Mouse (Mus musculus): ENCODE measurements around the gene Gab1. TPM values are rescaled to one million over a fixed set of nuclear protein-coding genes. Genes with fewer than 3 reads are reported as not detected.

Gab1 gene
- polyA plus RNA-seq, 1 experiment from 2014 or later = 7.3 TPM

DNA sequence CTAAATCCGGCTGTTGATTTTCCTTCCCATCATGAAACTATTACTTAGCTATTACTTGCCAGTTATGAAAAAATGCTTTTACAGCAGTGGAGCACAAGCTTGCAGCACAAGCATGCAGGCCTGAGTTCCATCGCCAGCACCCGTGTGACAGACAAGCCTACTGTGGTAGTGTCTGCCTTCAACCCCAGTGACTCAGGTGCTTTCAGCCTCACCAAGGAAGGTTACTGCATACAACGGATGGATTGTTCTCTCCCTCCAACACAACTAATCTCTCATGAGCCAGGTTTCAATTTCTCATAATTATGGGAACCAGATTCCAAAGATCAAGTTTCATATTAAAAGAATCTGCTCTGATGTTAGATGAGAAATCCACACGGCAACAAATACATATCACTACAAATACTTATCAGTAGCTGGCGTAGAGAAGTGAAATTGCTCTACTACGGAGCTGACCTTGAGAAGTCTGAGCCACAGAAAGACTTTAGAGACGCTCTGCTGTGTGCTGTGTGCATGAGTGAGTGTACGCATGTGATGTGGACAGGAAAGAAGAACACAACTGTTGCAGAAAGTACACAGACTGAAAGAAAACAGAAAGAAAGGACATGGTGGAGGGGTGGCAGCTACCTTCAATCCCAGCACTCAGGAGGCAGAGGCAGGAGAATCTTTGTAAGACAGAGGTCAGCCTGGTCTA is 36.4 kb downstream of the Gab1 start:
- Histone ChIP-seq H3K4me3 (ENCODE audit: low read depth, low read length) (no peak overlapping the region), H3K9ac (ENCODE audit: low read length) (no peak overlapping the region), H3K36me3 (ENCODE audit: control insufficient read depth, insufficient read depth, low read length) (no peaks in the 10 kb centered on the region), H3K27ac (replicated peaks) (peak overlapping the region; percentile 45; the same call in 1 of the 2 replicates), H3K4me2 (replicated peaks; ENCODE audit: low read depth) (no peak overlapping the region), H3K9me3 (ENCODE audit: control insufficient read depth, low read length) (no peaks in the 10 kb centered on the region), H3K4me1 (replicated peaks; ENCODE audit: control insufficient read depth, insufficient read depth) (no peaks in the 10 kb centered on the region), H3K27me3 (ENCODE audit: control insufficient read depth, insufficient read depth, low read length) (no peaks in the 10 kb centered on the region)
- no peak for TF ChIP-seq CTCF (IDR thresholded peaks at IDR 0.05; ENCODE audit: low read depth)
- TF ChIP-seq EP300 (optimal IDR thresholded peaks at IDR 0.05) = no peak
- ATAC-seq (ENCODE audit: low FRiP score, low TSS enrichment) = no peak
- 67% methylated on average over 9 of the region's 9 CpGs for WGBS
- DNase-seq (ENCODE audit: low spot score) = no peak

DNA sequence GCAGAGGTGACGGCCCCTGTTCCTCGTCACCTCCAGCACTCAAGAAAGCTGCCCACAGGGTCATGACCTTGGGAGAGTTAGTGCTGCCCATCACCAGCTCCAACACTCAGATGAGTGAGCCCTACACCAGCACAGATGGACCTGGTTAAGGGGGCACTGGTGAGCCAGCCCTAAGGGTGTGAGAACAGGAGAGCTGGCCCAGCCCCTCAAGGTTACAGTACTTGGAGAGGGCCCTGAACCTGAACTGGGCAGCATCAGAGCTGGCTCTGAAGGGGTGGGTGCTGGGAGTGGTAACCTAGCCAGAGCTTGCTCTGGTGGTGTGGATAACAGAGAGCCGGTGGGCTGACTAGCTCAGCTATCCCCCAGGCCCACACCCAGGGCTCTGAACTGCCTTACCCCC is 37.8 kb downstream of the Gab1 start:
- H3K27me3 ChIP-seq (ENCODE audit: control insufficient read depth, insufficient read depth, low read length) = no peaks in the 10 kb centered on the region
- no peak overlapping the region for H3K9ac ChIP-seq (ENCODE audit: low read length)
- TF ChIP-seq EP300 (optimal IDR thresholded peaks at IDR 0.05) = no peak
- TF ChIP-seq CTCF (IDR thresholded peaks at IDR 0.05; ENCODE audit: low read depth) = no peak
- ATAC-seq (ENCODE audit: low FRiP score, low TSS enrichment) = no peak
- no peaks in the 10 kb centered on the region for H3K9me3 ChIP-seq (ENCODE audit: control insufficient read depth, low read length)
- H3K4me2 ChIP-seq (replicated peaks; ENCODE audit: low read depth) = no peak overlapping the region
- H3K27ac ChIP-seq (replicated peaks) = no peak overlapping the region
- H3K4me1 ChIP-seq (replicated peaks; ENCODE audit: control insufficient read depth, insufficient read depth) = no peaks in the 10 kb centered on the region
- DNase-seq (ENCODE audit: low spot score) = no peak
- 95% methylated on average over 3 of the region's 3 CpGs for WGBS
- H3K36me3 ChIP-seq (ENCODE audit: control insufficient read depth, insufficient read depth, low read length) = no peaks in the 10 kb centered on the region
- no peak overlapping the region for H3K4me3 ChIP-seq (ENCODE audit: low read depth, low read length)

DNA sequence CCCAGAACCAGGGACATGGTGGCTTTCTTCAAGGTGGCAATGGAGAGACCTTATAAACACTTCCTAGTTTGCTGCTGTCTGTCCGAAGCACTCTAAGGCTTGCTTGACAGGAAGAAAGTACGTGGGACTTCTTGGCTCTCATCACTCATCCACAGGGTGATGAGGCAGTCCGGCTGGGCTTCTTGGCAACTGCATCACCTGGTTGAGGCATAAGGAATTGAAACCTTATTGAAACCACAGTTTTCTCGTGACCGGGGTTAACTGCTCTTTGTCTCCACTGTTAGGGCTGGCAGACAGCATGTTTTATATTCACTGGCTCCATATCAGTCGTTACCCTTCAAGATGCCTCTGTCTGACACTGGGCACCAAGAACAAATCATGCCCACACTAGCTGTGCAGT is 40.2 kb downstream of the Gab1 start:
- ATAC-seq (ENCODE audit: low FRiP score, low TSS enrichment) = no peak
- TF ChIP-seq CTCF (IDR thresholded peaks at IDR 0.05; ENCODE audit: low read depth) (no peak), EP300 (optimal IDR thresholded peaks at IDR 0.05) (no peak)
- no peaks in the 10 kb centered on the region for H3K36me3 ChIP-seq (ENCODE audit: control insufficient read depth, insufficient read depth, low read length)
- 65% methylated on average over 6 of the region's 6 CpGs for WGBS
- no peak overlapping the region for H3K4me3 ChIP-seq (ENCODE audit: low read depth, low read length)
- no peak for DNase-seq (ENCODE audit: low spot score)
- no peaks in the 10 kb centered on the region for H3K4me1 ChIP-seq (replicated peaks; ENCODE audit: control insufficient read depth, insufficient read depth)
- no peaks in the 10 kb centered on the region for H3K9me3 ChIP-seq (ENCODE audit: control insufficient read depth, low read length)
- H3K4me2 ChIP-seq (replicated peaks; ENCODE audit: low read depth) = no peak overlapping the region
- no peaks in the 10 kb centered on the region for H3K27me3 ChIP-seq (ENCODE audit: control insufficient read depth, insufficient read depth, low read length)
- H3K9ac ChIP-seq (ENCODE audit: low read length) = no peak overlapping the region
- H3K27ac ChIP-seq (replicated peaks) = no peak overlapping the region

DNA sequence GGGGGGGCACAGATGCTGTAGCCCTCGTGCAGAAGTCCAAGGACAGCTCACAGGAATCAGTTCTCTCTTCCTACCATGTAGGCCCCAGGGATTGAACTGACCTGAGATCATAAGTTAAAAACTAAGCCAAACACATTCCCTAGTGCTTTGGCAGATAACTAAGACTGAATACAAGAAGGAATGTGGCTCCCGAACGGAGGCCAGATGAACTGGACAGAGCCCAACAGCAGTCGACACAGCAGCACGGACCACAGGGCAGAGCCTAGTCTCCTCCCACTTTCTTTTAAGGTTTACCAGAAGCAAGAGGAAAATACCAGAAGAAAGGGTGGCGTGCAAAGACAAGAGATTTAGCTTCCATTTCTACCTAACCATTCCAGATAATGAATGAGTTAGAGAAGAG is 42.1 kb downstream of the Gab1 start:
- WGBS = 19% methylated on average over 6 of the region's 6 CpGs
- ATAC-seq (ENCODE audit: low FRiP score, low TSS enrichment) (no peak), DNase-seq (ENCODE audit: low spot score) (no peak)
- no peak overlapping the region; the same call in 1 of the 2 replicates for H3K27ac ChIP-seq (replicated peaks)
- no peak overlapping the region; the same call in 1 of the 2 replicates for H3K4me2 ChIP-seq (replicated peaks; ENCODE audit: low read depth)
- H3K4me1 ChIP-seq (replicated peaks; ENCODE audit: control insufficient read depth, insufficient read depth) = no peaks in the 10 kb centered on the region
- H3K4me3 ChIP-seq (ENCODE audit: low read depth, low read length) = no peak overlapping the region
- H3K9ac ChIP-seq (ENCODE audit: low read length) = no peak overlapping the region
- no peaks in the 10 kb centered on the region for H3K27me3 ChIP-seq (ENCODE audit: control insufficient read depth, insufficient read depth, low read length)
- no peaks in the 10 kb centered on the region for H3K9me3 ChIP-seq (ENCODE audit: control insufficient read depth, low read length)
- TF ChIP-seq EP300 (optimal IDR thresholded peaks at IDR 0.05) = no peak
- no peak for TF ChIP-seq CTCF (IDR thresholded peaks at IDR 0.05; ENCODE audit: low read depth)
- H3K36me3 ChIP-seq (ENCODE audit: control insufficient read depth, insufficient read depth, low read length) = no peaks in the 10 kb centered on the region

DNA sequence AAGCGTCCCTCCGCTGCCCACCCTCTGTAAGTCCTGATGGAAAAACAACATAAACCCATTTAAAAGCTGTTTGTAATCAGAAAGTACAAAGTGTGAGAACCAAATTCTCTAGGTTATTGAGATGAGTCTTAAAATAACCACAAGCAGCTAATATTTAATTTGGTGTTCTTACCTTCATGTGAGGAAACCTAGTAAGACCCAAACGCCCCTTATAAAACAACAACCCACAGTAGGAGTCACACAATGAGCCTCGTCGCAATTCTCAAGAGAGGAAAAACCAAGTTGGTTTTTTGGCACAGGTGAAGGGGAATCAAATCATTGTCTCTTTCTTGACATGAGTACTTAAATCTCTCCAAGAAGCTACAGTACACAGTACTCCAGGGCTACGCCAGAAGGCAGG is 44.9 kb downstream of the Gab1 start:
- no peaks in the 10 kb centered on the region for H3K27me3 ChIP-seq (ENCODE audit: control insufficient read depth, insufficient read depth, low read length)
- 80% methylated on average over 6 of the region's 6 CpGs for WGBS
- no peak overlapping the region for H3K27ac ChIP-seq (replicated peaks)
- H3K9me3 ChIP-seq (ENCODE audit: control insufficient read depth, low read length) = no peaks in the 10 kb centered on the region
- no peak overlapping the region for H3K4me2 ChIP-seq (replicated peaks; ENCODE audit: low read depth)
- no peaks in the 10 kb centered on the region for H3K36me3 ChIP-seq (ENCODE audit: control insufficient read depth, insufficient read depth, low read length)
- ATAC-seq (ENCODE audit: low FRiP score, low TSS enrichment) (no peak), DNase-seq (ENCODE audit: low spot score) (no peak)
- TF ChIP-seq CTCF (IDR thresholded peaks at IDR 0.05; ENCODE audit: low read depth) (no peak), EP300 (optimal IDR thresholded peaks at IDR 0.05) (no peak)
- no peak overlapping the region for H3K4me3 ChIP-seq (ENCODE audit: low read depth, low read length)
- H3K9ac ChIP-seq (ENCODE audit: low read length) = no peak overlapping the region
- peaks cover 6% of the 10 kb centered on the region; the same call in 1 of the 2 replicates for H3K4me1 ChIP-seq (replicated peaks; ENCODE audit: control insufficient read depth, insufficient read depth)

DNA sequence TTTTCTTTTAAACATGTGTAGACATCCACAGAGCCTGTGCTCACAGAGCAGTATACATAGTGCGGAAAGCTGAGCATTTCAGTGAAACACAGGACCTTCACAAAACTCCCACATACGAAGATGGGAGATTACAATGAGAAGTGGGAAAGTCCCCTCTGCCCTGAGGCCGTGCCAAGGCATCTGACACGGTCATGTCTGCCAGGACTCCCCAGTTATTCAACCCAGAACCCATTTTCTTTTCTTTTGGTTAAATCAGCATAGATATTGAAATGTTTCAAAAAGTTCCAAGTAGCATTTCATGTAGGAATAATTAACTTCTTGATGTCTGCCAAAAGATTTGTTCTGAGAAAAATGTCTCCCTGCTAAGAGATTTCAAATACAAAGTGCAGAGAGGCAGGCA is 45.9 kb downstream of the Gab1 start:
- H3K4me3 ChIP-seq (ENCODE audit: low read depth, low read length) = no peak overlapping the region
- H3K27ac ChIP-seq (replicated peaks) = no peak overlapping the region
- H3K4me2 ChIP-seq (replicated peaks; ENCODE audit: low read depth) = no peak overlapping the region
- peaks cover 6% of the 10 kb centered on the region; the same call in 1 of the 2 replicates for H3K4me1 ChIP-seq (replicated peaks; ENCODE audit: control insufficient read depth, insufficient read depth)
- TF ChIP-seq EP300 (optimal IDR thresholded peaks at IDR 0.05) = no peak
- H3K36me3 ChIP-seq (ENCODE audit: control insufficient read depth, insufficient read depth, low read length) = no peaks in the 10 kb centered on the region
- DNase-seq (ENCODE audit: low spot score) = no peak
- no peak overlapping the region for H3K9ac ChIP-seq (ENCODE audit: low read length)
- H3K9me3 ChIP-seq (ENCODE audit: control insufficient read depth, low read length) = no peaks in the 10 kb centered on the region
- WGBS = 43% methylated on average over 4 of the region's 4 CpGs
- no peak for ATAC-seq (ENCODE audit: low FRiP score, low TSS enrichment)
- H3K27me3 ChIP-seq (ENCODE audit: control insufficient read depth, insufficient read depth, low read length) = no peaks in the 10 kb centered on the region
